Mouse (Mus musculus) urinary bladder, adult 2 months (tissue): Measurements from ENCODE around the gene Olfr1269. TPM values are rescaled to one million over a fixed set of nuclear protein-coding genes. Genes with fewer than 3 reads are reported as not detected.

Experiments used
- DNase-seq: peaks from one replicate; pipeline ENCODE4 v3.0.0; 2022; ENCODE audit warnings: low spot score
- polyA plus RNA-seq: library from polyadenylated mRNA; depleted of rRNA; stranded (reverse); fragments of >200 nt; gene quantifications from 2 replicates; pipeline ENCODE4 v1.2.3, GENCODE M21; 2012; rRNA removed

Gene Olfr1269
- not detected in 2 replicates for polyA plus RNA-seq

- no peak for DNase-seq
Measured at GRCm38 (mm10) chr2:90121312-90121711, at the start of gene Olfr1269. Olfr1269 (minus strand) TSS chr2:90121412.

GRCm38 (mm10) chr2:90153916-90154315, 32.7 kb upstream of the Olfr1269 start:
- no peak for DNase-seq

DNA sequence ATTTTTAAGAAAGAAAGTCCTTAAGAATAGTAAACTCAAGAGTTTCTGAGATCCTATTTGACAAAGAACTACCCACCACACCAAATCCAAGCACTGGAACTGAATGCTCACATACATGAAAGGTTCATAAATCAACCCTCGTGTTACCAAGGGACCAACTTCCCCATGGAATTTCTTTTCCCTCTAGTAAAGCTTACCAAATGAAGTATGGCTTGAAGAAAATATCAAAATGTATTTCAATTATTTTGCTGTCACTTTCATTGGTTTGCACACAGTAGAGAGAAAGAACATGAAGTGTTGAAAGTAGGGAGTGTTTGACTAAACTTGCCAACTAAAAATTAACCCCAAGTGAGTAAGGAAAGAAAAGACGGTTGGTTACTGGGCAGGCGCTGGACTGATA, 31.8 kb upstream of the Olfr1269 start, which contains the start of gene Olfr1270:
TSS of gene Olfr1270 (minus strand) at position 101 of the 400 bp plus-strand sequence.
- no peak for DNase-seq

DNA sequence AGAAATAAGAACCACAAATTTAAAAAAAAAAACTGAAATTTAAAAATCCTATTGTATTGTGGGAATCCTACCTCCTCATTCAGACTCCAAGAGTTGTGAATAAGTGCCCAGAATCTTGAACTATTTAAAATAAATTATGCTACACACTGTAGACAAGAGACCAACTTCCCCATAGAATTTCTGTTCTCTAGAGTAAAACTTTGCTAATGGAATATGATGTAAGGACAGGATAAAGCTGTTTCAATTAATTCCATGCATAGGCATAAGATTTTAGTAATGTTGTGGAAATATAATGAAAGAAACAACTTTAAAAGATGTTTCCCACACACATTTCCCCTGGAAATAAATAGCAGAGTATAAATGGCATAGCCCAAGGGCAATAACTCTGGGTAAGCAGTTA, 21.0 kb upstream of the Olfr1269 start, which contains the start of gene Olfr32:
TSS of gene Olfr32 (minus strand) at position 101 of the 400 bp plus-strand sequence.
- no peak for DNase-seq

- no peak for DNase-seq
Measured at GRCm38 (mm10) chr2:90070065-90070464, 51.1 kb downstream of the Olfr1269 start.

Other genes with a start within 250 kb of the Olfr1269 start
- not detected in 2 replicates for gene Olfr1257, start 243.0 kb downstream of the Olfr1269 start, polyA plus RNA-seq
- not detected in 2 replicates for gene Olfr1258, start 194.1 kb downstream of the Olfr1269 start, polyA plus RNA-seq
- 0.03 and 0.07 TPM in 2 replicates for gene Olfr1259, start 172.7 kb downstream of the Olfr1269 start, polyA plus RNA-seq
- not detected in 2 replicates for gene Olfr1260, start 147.1 kb downstream of the Olfr1269 start, polyA plus RNA-seq
- not detected in 2 replicates for gene Olfr1261, start 130.2 kb downstream of the Olfr1269 start, polyA plus RNA-seq
- gene Olfr1262, start 121.3 kb downstream of the Olfr1269 start, polyA plus RNA-seq: not detected in 2 replicates
- not detected in 2 replicates for gene Olfr1263, start 109.3 kb downstream of the Olfr1269 start, polyA plus RNA-seq
- not detected in 2 replicates for gene Olfr1264, start 95.8 kb downstream of the Olfr1269 start, polyA plus RNA-seq
- gene Olfr1265, start 86.1 kb downstream of the Olfr1269 start, polyA plus RNA-seq: not detected in 2 replicates
- not detected in 2 replicates for gene Olfr140, start 57.8 kb downstream of the Olfr1269 start, polyA plus RNA-seq
- gene Olfr32, start 20.9 kb upstream of the Olfr1269 start, polyA plus RNA-seq: not detected in 2 replicates
- not detected in 2 replicates for gene Olfr1270, start 31.7 kb upstream of the Olfr1269 start, polyA plus RNA-seq
- not detected in 2 replicates for gene Olfr1506, start 103.1 kb upstream of the Olfr1269 start, polyA plus RNA-seq
- not detected in 2 replicates for gene Olfr142, start 136.2 kb upstream of the Olfr1269 start, polyA plus RNA-seq
- gene Olfr1271, start 149.6 kb upstream of the Olfr1269 start, polyA plus RNA-seq: not detected in 2 replicates
- not detected in 2 replicates for gene Olfr1272, start 171.4 kb upstream of the Olfr1269 start, polyA plus RNA-seq
- gene Gm13769, start 200.8 kb upstream of the Olfr1269 start, polyA plus RNA-seq: not detected in 2 replicates